Mouse (Mus musculus) CH12.LX (cell line): Measurements from ENCODE around the gene Plcb2.

Experiments used
- CTCF ChIP-seq, 2 experiments: IDR thresholded peaks in 1 of 2; conservative IDR thresholded peaks in 1 of 2; 2 replicates each; pipeline ENCODE4 v1.5.1; 2011 to 2012; ENCODE audit warnings: low read depth in 2 of 2, low read length in 2 of 2, improper control_type of control experiment in 1 of 2, inconsistent platforms in 1 of 2, mild to moderate bottlenecking in 1 of 2, moderate library complexity in 1 of 2
- EP300 ChIP-seq: IDR thresholded peaks from 2 replicates; pipeline ENCODE4 v1.6.1; 2011; ENCODE audit warnings: low read length, improper control_type of control experiment
- NRF1 ChIP-seq: IDR thresholded peaks from 2 replicates; pipeline ENCODE4 v1.6.1; 2014; ENCODE audit warnings: low read depth, mild to moderate bottlenecking, inconsistent platforms, low read length, improper control_type of control experiment, moderate library complexity
- POLR2A ChIP-seq: IDR thresholded peaks from 2 replicates; pipeline ENCODE4 v1.6.1; 2011; ENCODE audit warnings: low read depth, mild to moderate bottlenecking, improper control_type of control experiment, low read length
- POLR2AphosphoS2 ChIP-seq: IDR thresholded peaks from 2 replicates; pipeline ENCODE4 v1.6.1; 2011; ENCODE audit warnings: low read depth, low read length, improper control_type of control experiment
- ZMIZ1 ChIP-seq: IDR thresholded peaks from 2 replicates; pipeline ENCODE4 v1.6.1; 2012; ENCODE audit warnings: low read depth, mild to moderate bottlenecking, inconsistent platforms, low read length, improper control_type of control experiment
- ZNF384 ChIP-seq: IDR thresholded peaks from 2 replicates; pipeline ENCODE4 v1.6.1; 2012; ENCODE audit warnings: low read depth, low read length, improper control_type of control experiment, inconsistent platforms

DNA sequence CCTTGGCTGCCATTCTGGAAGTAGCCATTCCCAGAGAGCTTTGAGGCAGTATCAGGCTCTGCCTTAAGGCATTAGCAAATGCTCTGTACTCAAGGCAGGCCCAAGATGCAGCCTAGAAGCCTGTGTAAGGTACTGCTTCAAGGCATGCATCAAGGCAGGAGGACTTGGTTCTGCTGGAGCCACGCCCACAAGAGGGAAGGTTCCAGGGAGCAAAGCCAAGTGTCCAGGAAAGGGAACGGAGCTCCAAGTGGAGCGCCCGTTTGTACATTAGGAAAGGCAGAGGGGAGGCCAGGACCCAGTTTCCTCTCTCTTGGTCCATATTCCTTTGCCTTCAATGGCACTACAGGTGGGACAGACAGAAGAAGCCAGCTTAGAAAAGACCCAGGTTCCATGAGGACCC lies 19.8 kb downstream of the Plcb2 start:
- TF ChIP-seq POLR2AphosphoS2, result no peak
- TF ChIP-seq ZMIZ1, result no peak
- no peak for TF ChIP-seq ZNF384
- TF ChIP-seq NRF1, result no peak
- no peak for TF ChIP-seq EP300
- TF ChIP-seq POLR2A, result no peak
- TF ChIP-seq CTCF (conservative IDR thresholded peaks at IDR 0.05 in 1 of 2, IDR thresholded peaks at IDR 0.05 in 1 of 2; ENCODE audit: low read depth in 2 of 2, low read length in 2 of 2), result no peak
